11 mouse cellular contexts compared by ENCODE assay signal in genomic region chr12:29884376-29884775, GRCm38 (mm10). TPM values are rescaled to one million over a fixed set of nuclear protein-coding genes. Genes with fewer than 3 reads are reported as not detected.
DNase-seq lines count a peak whose midpoint lies in the region; ATAC-seq lines count a peak whose summit lies in the region.
"Had no signal": no experiment of that assay in that cellular context is flagged by ENCODE, and none has a peak within 500 bp of the region (broad histone marks: within the 10 kb centered on the region; RNA-seq: fewer than 3 reads in every experiment).

No protein-coding gene starts in this region.

- no peak for DNase-seq in midbrain, embryonic 10.5 days (ENCODE audit: low spot score)
- DNase-seq in frontal cortex, adult 2 months (ENCODE audit: extremely low spot score in 1 of 2, low spot score in 1 of 2): peak; percentile 43 to 85
- peak; percentile 70 to 72 for DNase-seq in left cerebral cortex, postnatal 14 days (ENCODE audit: low spot score in 2 of 2)
- DNase-seq in right cerebral cortex, postnatal 4 days: peak; percentile 41
- DNase-seq in heart, embryonic 10.5 days (ENCODE audit: low spot score): no peak
- no peak for DNase-seq in limb, embryonic 10.5 days (ENCODE audit: low spot score)
- DNase-seq in lung, postnatal 36 days: no peak

- 89% methylated on average over 5 of the region's 5 CpGs for WGBS in midbrain, embryonic 12.5 days
- 87% methylated on average over 5 of the region's 5 CpGs for WGBS in midbrain, embryonic 10.5 days
- 78% methylated on average over 5 of the region's 5 CpGs for WGBS in heart, embryonic 10.5 days
- 86% methylated on average over 5 of the region's 5 CpGs for WGBS in limb, embryonic 10.5 days

- peak overlapping the region; percentile 35; the same call in 1 of the 2 replicates for H3K27ac ChIP-seq in midbrain, embryonic 12.5 days (replicated peaks)
- no peak overlapping the region; the same call in 1 of the 2 replicates for H3K27ac ChIP-seq in midbrain, embryonic 10.5 days (replicated peaks)
- no peak overlapping the region for H3K27ac ChIP-seq in heart, embryonic 10.5 days
- H3K27ac ChIP-seq in limb, embryonic 10.5 days: no peak overlapping the region
- H3K27ac ChIP-seq: lung, embryonic 15.5 days had no signal

- H3K9ac ChIP-seq in midbrain, embryonic 12.5 days (replicated peaks): no peak overlapping the region
- H3K9ac ChIP-seq: lung, embryonic 15.5 days had no signal

- no peak for ATAC-seq in midbrain, embryonic 12.5 days (ENCODE audit: low FRiP score, low read depth)

- H3K4me2 ChIP-seq in midbrain, embryonic 12.5 days (replicated peaks): no peak overlapping the region
- H3K4me2 ChIP-seq: lung, embryonic 15.5 days had no signal

- no peaks in the 10 kb centered on the region for H3K27me3 ChIP-seq in midbrain, embryonic 12.5 days
- no peaks in the 10 kb centered on the region for H3K27me3 ChIP-seq in midbrain, embryonic 10.5 days (ENCODE audit: low read depth, poor library complexity, severe bottlenecking)
- H3K27me3 ChIP-seq in heart, embryonic 10.5 days (ENCODE audit: insufficient read depth, poor library complexity, severe bottlenecking): no peaks in the 10 kb centered on the region
- H3K27me3 ChIP-seq in limb, embryonic 10.5 days (ENCODE audit: low read depth, poor library complexity, severe bottlenecking): no peaks in the 10 kb centered on the region
- H3K27me3 ChIP-seq: lung, embryonic 15.5 days had no signal

- H3K4me1 ChIP-seq in midbrain, embryonic 12.5 days: peaks cover 22% of the 10 kb centered on the region
- peaks cover 30% of the 10 kb centered on the region for H3K4me1 ChIP-seq in midbrain, embryonic 10.5 days
- peaks cover 5% of the 10 kb centered on the region for H3K4me1 ChIP-seq in heart, embryonic 10.5 days
- peaks cover 5% of the 10 kb centered on the region for H3K4me1 ChIP-seq in limb, embryonic 10.5 days

- H3K36me3 ChIP-seq in midbrain, embryonic 12.5 days: no peaks in the 10 kb centered on the region
- H3K36me3 ChIP-seq in midbrain, embryonic 10.5 days: no peaks in the 10 kb centered on the region
- no peaks in the 10 kb centered on the region for H3K36me3 ChIP-seq in heart, embryonic 10.5 days
- no peaks in the 10 kb centered on the region for H3K36me3 ChIP-seq in limb, embryonic 10.5 days
- H3K36me3 ChIP-seq: lung, embryonic 15.5 days had no signal

- no peaks in the 10 kb centered on the region for H3K9me3 ChIP-seq in midbrain, embryonic 12.5 days
- H3K9me3 ChIP-seq in midbrain, embryonic 10.5 days (replicated peaks): no peaks in the 10 kb centered on the region
- H3K9me3 ChIP-seq in heart, embryonic 10.5 days: no peaks in the 10 kb centered on the region
- no peaks in the 10 kb centered on the region for H3K9me3 ChIP-seq in limb, embryonic 10.5 days (replicated peaks)
- H3K9me3 ChIP-seq: lung, embryonic 15.5 days had no signal

- H3K4me3 ChIP-seq in midbrain, embryonic 12.5 days: no peak overlapping the region
- no peak overlapping the region for H3K4me3 ChIP-seq in midbrain, embryonic 10.5 days
- H3K4me3 ChIP-seq in heart, embryonic 10.5 days: no peak overlapping the region
- no peak overlapping the region for H3K4me3 ChIP-seq in limb, embryonic 10.5 days
- H3K4me3 ChIP-seq: lung, embryonic 15.5 days had no signal

- intact Hi-C loops in left cerebral cortex, postnatal 14 days (cut with DNase I): no loop called here

RNA-seq across cellular contexts. Expression of gene Pxdn, which starts 53.0 kb away (rescaled TPM):
- 75.4 and 83.6 TPM in 2 replicates for polyA plus RNA-seq in midbrain, embryonic 12.5 days (2016; fragmentation: Nextera tagmentation; extraction: Ambion mirVana)
- polyA plus RNA-seq in midbrain, embryonic 10.5 days (2016; fragmentation: Nextera tagmentation; extraction: Ambion mirVana): 72.5 and 84.4 TPM in 2 replicates
- polyA plus RNA-seq in frontal cortex, adult 2 months (2012; rRNA removed): 77.0 and 84.4 TPM in 2 replicates
- total RNA-seq in left cerebral cortex, postnatal 14 days (2021): 10 to 100 TPM; 42.7 to 49.8 TPM
- 92.0 and 109 TPM in 2 replicates for polyA plus RNA-seq in heart, embryonic 10.5 days (2016; fragmentation: Nextera tagmentation; extraction: Ambion mirVana)
- polyA plus RNA-seq in limb, embryonic 10.5 days (2016; fragmentation: Nextera tagmentation; extraction: Ambion mirVana): 108 and 137 TPM in 2 replicates
- total RNA-seq: common myeloid progenitor, adult 5-6 weeks; neutrophil, adult 5-6 weeks had no signal

Comparison
In these comparisons a context has a peak if more than half of its experiments do, and no peak if none do; other contexts are left out.
1. DNase-seq: peak in frontal cortex, adult 2 months (2 of 2), left cerebral cortex, postnatal 14 days (2 of 2) and right cerebral cortex, postnatal 4 days (single experiment); none in midbrain, embryonic 10.5 days (single experiment), heart, embryonic 10.5 days (single experiment), limb, embryonic 10.5 days (single experiment) and lung, postnatal 36 days (single experiment).